Mouse (Mus musculus) bone marrow, adult 2 months (tissue): ENCODE measurements around the gene Drc3. TPM values are rescaled to one million over a fixed set of nuclear protein-coding genes. Genes with fewer than 3 reads are reported as not detected.

Experiments used
- H3K27ac ChIP-seq: fragments of 200-500 bp; 2 replicates; pipeline ENCODE4 v1.5.1; 2012; ENCODE audit warnings: low read depth, mild to moderate bottlenecking, control low read depth, inconsistent platforms, low read length; ENCODE audit not compliant: control insufficient read depth, poor library complexity, insufficient read depth
- H3K4me1 ChIP-seq: fragments of 200-500 bp; 2 replicates; pipeline ENCODE4 v1.6.1; 2011; ENCODE audit warnings: low read length; ENCODE audit not compliant: control insufficient read depth, insufficient read depth
- H3K4me3 ChIP-seq: fragments of 200-500 bp; replicated peaks from 2 replicates; pipeline ENCODE3; 2011; ENCODE audit warnings: mild to moderate bottlenecking, low read depth, low read length, control low read depth; ENCODE audit not compliant: control insufficient read depth
- CTCF ChIP-seq: fragments of 200-500 bp; IDR thresholded peaks from 2 replicates; pipeline ENCODE4 v1.5.1; 2011; ENCODE audit warnings: low read length, control low read depth; ENCODE audit not compliant: control insufficient read depth, insufficient read depth
- POLR2A ChIP-seq: fragments of 200-500 bp; IDR thresholded peaks from 2 replicates; pipeline ENCODE4 v1.6.1; 2011; ENCODE audit warnings: low read depth, mild to moderate bottlenecking, control low read depth, low read length, borderline replicate concordance; ENCODE audit not compliant: control insufficient read depth
- WGBS: fragments of 180-500 bp; shearing (Covaris S2); methylation state at CpG from one replicate; pipeline ENCODE4 v1.1.7; 2018; 5-methylcytosine and 5-hydroxymethylcytosine counted together
- polyA plus RNA-seq: library from polyadenylated mRNA; stranded (reverse); fragments of >200 nt; gene quantifications from 2 replicates; pipeline ENCODE4 v1.2.4, GENCODE M21; 2011; ENCODE audit warnings: low replicate concordance; ENCODE audit not compliant: missing spikeins, insufficient read depth, insufficient read length

Drc3 gene
- polyA plus RNA-seq, 1 experiment = not detected

DNA sequence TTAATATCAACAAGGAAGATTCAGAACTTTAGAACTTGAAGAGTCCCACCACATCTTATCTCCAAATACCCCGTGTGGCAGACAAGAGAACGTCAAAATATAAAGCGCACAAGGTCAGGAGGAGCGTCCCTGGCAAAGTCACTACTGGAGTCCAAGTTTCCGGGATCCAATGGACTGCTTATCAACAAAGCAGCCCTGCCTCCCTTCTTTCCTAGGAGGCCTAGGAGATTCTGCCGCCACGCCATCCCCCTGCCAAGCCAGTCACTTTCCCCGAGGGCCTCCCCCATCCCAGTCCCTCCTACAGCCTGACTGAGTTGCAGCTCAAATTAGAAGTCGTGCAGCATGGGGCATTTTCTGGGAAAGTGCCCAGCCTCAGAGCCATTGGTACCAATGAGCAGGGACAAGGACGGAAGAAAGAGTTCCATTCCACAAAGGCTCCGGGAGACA is 1.2 kb upstream of the Drc3 start:
- Histone ChIP-seq H3K4me3 (peak overlapping the region; percentile 79), H3K27ac (no peak overlapping the region; the same call in 1 of the 2 replicates), H3K4me1 (peaks cover 1% of the 10 kb centered on the region; the same call in 1 of the 2 replicates)
- no peak for TF ChIP-seq POLR2A
- TF ChIP-seq CTCF = no peak
- WGBS = 33% methylated on average over 11 of the region's 11 CpGs

DNA sequence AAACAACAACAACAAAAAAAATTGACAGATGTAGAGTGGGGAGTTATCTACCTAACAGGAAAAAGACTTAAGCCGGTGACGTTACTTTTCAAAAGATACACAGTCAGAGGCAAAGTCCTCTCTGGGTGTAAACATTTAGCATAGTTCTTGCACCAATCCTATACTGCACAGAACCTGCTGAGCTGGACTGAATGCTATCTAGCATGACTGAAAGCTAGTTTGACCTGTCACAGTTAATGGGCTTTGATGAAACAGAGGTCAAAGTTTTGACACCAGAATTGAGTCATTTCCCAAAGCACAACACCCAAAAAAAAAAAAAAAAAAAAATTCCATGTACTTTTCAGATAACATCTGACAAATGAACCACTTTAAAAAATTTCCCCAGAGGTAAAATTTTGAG is 2.8 kb downstream of the Drc3 start:
- peaks cover 1% of the 10 kb centered on the region; the same call in 1 of the 2 replicates for H3K4me1 ChIP-seq
- no peak overlapping the region for H3K4me3 ChIP-seq
- 94% methylated on average over 2 of the region's 2 CpGs for WGBS
- no peak overlapping the region for H3K27ac ChIP-seq
- no peak for TF ChIP-seq CTCF
- TF ChIP-seq POLR2A = no peak

DNA sequence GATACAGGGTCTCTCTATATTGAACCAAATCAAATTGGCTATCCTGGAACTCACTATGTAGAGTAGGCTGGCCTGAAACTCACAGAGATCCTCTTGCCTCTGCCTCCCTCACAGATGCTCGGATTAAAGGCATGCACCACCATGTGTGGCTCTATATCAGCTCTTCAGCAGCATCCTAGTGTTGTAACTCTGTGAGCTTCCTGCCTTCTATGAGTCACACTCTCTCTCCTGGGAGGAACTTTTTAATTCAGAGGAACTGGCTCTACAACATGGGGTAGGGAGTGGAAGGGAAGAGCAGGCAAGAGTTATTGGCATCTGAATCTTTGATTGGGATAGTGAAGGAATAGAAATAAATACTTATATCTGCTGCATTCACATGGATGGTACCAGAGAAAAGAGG is 4.0 kb downstream of the Drc3 start:
- Histone ChIP-seq H3K4me3 (no peak overlapping the region), H3K27ac (no peak overlapping the region), H3K4me1 (0 out of 2 replicates have a peak, but pooled peaks cover under 1% of the 10 kb centered on the region)
- TF ChIP-seq POLR2A = no peak
- TF ChIP-seq CTCF = no peak
- WGBS = 30% methylated on average over 1 of the region's 1 CpGs

DNA sequence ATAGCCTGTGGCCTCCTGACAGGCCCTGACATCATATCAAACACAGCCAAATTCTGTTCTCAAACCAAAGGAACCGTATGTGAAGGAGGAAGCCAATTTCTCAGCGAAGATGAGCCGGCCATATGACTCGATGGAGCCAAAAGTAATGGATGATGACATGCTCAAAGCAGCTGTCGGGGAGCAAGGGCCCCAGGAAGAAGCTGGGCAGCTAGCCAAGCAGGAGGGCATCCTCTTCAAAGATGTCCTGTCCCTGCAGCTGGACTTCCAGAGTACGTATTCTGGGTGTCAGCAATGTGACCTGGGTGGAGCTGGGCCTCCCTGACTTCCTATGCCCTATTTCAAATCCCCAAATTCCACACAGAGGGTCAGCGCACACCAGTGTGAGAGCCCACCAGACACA is 5.4 kb downstream of the Drc3 start:
- TF ChIP-seq CTCF = no peak
- TF ChIP-seq POLR2A = no peak
- Histone ChIP-seq H3K4me3 (no peak overlapping the region), H3K4me1 (no peaks in the 10 kb centered on the region), H3K27ac (no peak overlapping the region)
- WGBS = 65% methylated on average over 7 of the region's 7 CpGs

DNA sequence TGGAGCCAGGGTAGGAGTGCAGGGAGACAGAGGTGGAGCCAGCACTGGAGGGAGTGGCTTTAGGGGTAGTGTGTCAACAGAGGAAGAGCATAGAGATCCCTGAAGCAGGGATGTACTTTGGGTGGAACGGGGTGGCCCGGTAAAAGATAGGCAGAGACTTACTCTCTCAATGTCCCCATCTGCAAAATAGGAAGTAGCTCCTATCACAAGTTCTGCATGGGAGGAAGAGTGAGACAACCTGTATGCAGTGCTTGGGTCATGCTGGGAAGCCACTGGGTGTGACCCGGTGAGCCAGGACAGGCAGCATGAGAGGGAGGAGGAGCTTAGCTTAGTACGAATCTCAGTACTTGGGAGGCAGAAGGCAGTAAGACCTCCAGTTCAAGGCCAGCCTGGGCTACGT is 6.0 kb downstream of the Drc3 start:
- WGBS = 49% methylated on average over 5 of the region's 5 CpGs
- Histone ChIP-seq H3K4me1 (no peaks in the 10 kb centered on the region), H3K4me3 (no peak overlapping the region), H3K27ac (no peak overlapping the region)
- TF ChIP-seq POLR2A = no peak
- TF ChIP-seq CTCF = no peak

DNA sequence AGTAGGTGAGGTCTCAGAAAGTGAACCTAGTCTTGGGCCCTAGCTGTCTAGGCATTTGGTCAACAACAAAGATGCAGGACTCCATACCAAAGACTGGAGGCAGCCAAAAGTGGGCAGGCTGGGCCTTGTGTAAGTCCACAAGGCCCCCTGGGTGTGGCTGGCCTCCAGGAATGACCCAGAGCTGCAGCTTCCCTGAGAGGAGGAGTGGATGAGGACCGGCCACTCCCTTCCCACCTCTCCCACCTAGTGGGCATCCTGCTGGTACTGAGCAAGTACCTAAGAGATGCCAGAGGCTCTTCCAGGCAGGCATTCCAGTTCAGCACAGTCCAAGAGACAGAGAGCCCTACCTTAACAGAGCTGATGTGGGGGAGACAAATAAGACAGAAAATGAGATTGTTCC is 6.8 kb downstream of the Drc3 start:
- no peak for TF ChIP-seq POLR2A
- no peak for TF ChIP-seq CTCF
- WGBS = 93% methylated on average over 1 of the region's 1 CpGs
- no peak overlapping the region for H3K27ac ChIP-seq
- H3K4me3 ChIP-seq = no peak overlapping the region
- H3K4me1 ChIP-seq = no peaks in the 10 kb centered on the region

DNA sequence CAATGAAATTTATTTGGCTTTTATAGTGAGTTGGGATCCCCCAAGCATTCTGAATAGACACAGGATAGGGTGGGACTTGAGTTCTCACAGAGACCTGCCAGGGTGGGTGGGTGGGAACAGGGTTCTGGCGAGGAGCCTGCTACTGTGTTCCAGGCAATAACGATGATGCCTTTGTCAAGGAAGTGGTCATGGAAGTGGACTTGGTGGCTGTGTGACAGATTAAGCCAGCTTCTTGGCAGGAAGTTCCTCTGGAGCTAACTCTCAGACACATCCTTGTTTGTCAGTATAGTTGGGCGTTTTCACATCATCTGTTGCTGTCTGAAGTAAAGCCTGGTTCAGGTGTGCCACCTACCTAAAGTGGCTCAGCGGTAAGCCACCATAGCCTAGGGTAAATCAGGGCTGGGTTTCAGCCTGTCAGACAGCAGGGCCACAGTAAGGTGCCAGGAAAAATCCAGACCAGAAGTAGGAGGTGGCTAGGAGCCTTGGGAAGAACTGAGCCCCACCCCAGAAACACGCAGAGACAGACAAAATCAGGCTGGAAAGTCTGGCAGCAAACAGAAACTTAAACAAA is 7.6 kb downstream of the Drc3 start:
- no peaks in the 10 kb centered on the region for H3K4me1 ChIP-seq
- no peak overlapping the region for H3K4me3 ChIP-seq
- TF ChIP-seq POLR2A (no peak), CTCF (no peak)
- 65% methylated on average over 5 of the region's 5 CpGs for WGBS
- H3K27ac ChIP-seq = no peak overlapping the region

DNA sequence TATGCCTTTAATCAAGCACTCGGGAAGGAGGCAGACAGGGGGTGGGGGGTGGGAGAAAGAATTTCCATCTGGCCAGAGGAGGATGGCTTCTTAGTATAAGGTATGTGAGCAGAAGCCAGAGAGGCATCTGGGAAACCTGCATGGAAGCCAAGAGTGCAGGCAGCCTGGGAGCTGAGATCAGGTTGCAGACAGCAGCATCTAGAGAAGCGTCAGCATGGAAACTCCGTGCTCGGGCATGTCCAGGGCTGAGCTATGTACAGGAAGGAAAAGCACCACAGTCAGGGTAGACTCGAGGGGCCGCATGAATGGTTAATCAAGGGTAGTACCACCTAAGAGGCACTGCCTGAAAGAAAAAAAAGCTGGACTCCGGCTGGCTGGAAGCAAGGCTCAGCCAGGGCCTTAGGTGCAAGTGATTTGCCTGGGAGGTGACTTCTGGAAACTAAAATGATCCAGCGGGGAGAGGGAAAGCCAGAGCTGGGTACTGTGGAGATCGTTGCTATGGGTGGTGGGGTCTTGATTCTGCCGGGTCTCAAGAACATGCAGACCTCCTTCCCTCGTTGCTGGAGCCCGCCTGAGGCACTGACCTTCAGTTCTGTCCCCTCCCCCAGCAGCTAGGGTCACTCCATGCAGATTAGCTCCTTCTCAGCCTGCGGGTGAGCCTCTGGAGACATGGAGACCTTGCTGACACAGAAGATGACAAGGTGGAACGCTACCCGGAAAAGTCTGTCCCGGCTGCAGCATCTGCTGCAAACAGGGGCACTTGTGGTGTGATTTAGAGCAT is 13.3 kb downstream of the Drc3 start:
- Histone ChIP-seq H3K4me3 (no peak overlapping the region), H3K4me1 (no peaks in the 10 kb centered on the region), H3K27ac (no peak overlapping the region)
- WGBS = 61% methylated on average over 16 of the region's 16 CpGs
- TF ChIP-seq CTCF = no peak
- TF ChIP-seq POLR2A = no peak
